Mouse (Mus musculus): ENCODE measurements at regions not wholly inside any gene's neighbourhood (a gene's known extent, or its start where the extent isn't known, plus 50 kb on each side); places are given as distances from the start of the nearest gene placed in this dataset.

GRCm38 (mm10) chr7:71289702-71290101 is 61.6 kb downstream of the Gm10295 start:
- intact Hi-C loops (cut with DNase I): no loop called here
- DNase-seq (ENCODE audit: low spot score): no peak

- no peak for DNase-seq (ENCODE audit: low spot score)
- intact Hi-C loops (cut with DNase I): no loop called here
These were observed 62.0 kb downstream of the Gm10295 start for GRCm38 (mm10) chr7:71289266-71289665.

- no peak for DNase-seq (ENCODE audit: low spot score)
- intact Hi-C loops (cut with DNase I): no loop called here
These were observed 63.8 kb downstream of the Gm10295 start for GRCm38 (mm10) chr7:71287441-71287840.

- DNase-seq (ENCODE audit: low spot score): no peak
- intact Hi-C loops (cut with DNase I): no loop called here
These were observed 67.0 kb downstream of the Gm10295 start for GRCm38 (mm10) chr7:71284246-71284645.

GRCm38 (mm10) chr7:71283419-71283818 is 67.9 kb downstream of the Gm10295 start:
- intact Hi-C loops (cut with DNase I): no loop called here
- no peak for DNase-seq (ENCODE audit: low spot score)

- intact Hi-C loops (cut with DNase I): no loop called here
- DNase-seq (ENCODE audit: low spot score): no peak
These were observed 85.2 kb downstream of the Gm10295 start for GRCm38 (mm10) chr7:71266101-71266500.

GRCm38 (mm10) chr7:71264115-71264514 is 87.2 kb downstream of the Gm10295 start:
- no peak for DNase-seq (ENCODE audit: low spot score)
- intact Hi-C loops (cut with DNase I): no loop called here

- intact Hi-C loops (cut with DNase I): no loop called here
- DNase-seq (ENCODE audit: low spot score): no peak
These were observed 101.6 kb downstream of the Gm10295 start for GRCm38 (mm10) chr7:71249669-71250068.

GRCm38 (mm10) chr7:71249216-71249615 is 102.1 kb downstream of the Gm10295 start:
- intact Hi-C loops (cut with DNase I): no loop called here
- DNase-seq (ENCODE audit: low spot score): no peak

- no peak for DNase-seq (ENCODE audit: low spot score)
- intact Hi-C loops (cut with DNase I): no loop called here
These were observed 103.4 kb downstream of the Gm10295 start for GRCm38 (mm10) chr7:71247922-71248321.

- intact Hi-C loops (cut with DNase I): no loop called here
- DNase-seq (ENCODE audit: low spot score): no peak
These were observed 108.8 kb downstream of the Gm10295 start for GRCm38 (mm10) chr7:71242379-71242911.

- no peak for DNase-seq (ENCODE audit: low spot score)
- intact Hi-C loops (cut with DNase I): loop anchor here (10.0 kb wide), 1 partner anchor 894 kb away; no protein-coding TSS in a partner anchor
These were observed 112.1 kb downstream of the Gm10295 start for GRCm38 (mm10) chr7:71239207-71239606.

GRCm38 (mm10) chr7:71236334-71236733 is 115.0 kb downstream of the Gm10295 start:
- no peak for DNase-seq (ENCODE audit: low spot score)
- intact Hi-C loops (cut with DNase I): loop anchor here (10.0 kb wide), 1 partner anchor 892 kb away; no protein-coding TSS in a partner anchor

- no peak for DNase-seq (ENCODE audit: low spot score)
- intact Hi-C loops (cut with DNase I): loop anchor here (5.0 to 10.0 kb wide), 4 partner anchors 73 to 889 kb away; no protein-coding TSS in a partner anchor
These were observed 117.0 kb downstream of the Gm10295 start for GRCm38 (mm10) chr7:71234176-71234769.

- intact Hi-C loops (cut with DNase I): loop anchor here (5.0 to 10.0 kb wide), 4 partner anchors 74 to 888 kb away; no protein-coding TSS in a partner anchor
- DNase-seq (ENCODE audit: low spot score): no peak
These were observed 118.2 kb downstream of the Gm10295 start for GRCm38 (mm10) chr7:71232821-71233815.

GRCm38 (mm10) chr7:71230901-71231477 is 120.3 kb downstream of the Gm10295 start:
- intact Hi-C loops (cut with DNase I): loop anchor here (5.0 to 10.0 kb wide), 4 partner anchors 76 to 886 kb away; no protein-coding TSS in a partner anchor
- peak; percentile 63 for DNase-seq (ENCODE audit: low spot score)

GRCm38 (mm10) chr7:71229183-71229582 is 122.1 kb downstream of the Gm10295 start:
- intact Hi-C loops (cut with DNase I): loop anchor here (5.0 kb wide), 1 partner anchor 183 kb away; no protein-coding TSS in a partner anchor

GRCm38 (mm10) chr7:71224320-71224865 is 126.9 kb downstream of the Gm10295 start:
- intact Hi-C loops (cut with DNase I): no loop called here
- no peak for DNase-seq (ENCODE audit: low spot score)

More at GRCm38 (mm10) chr7:71229183-71229582, 122.1 kb downstream of the Gm10295 start:
- DNase-seq (ENCODE audit: low spot score): no peak

GRCm38 (mm10) chr7:71223513-71224319 is 127.6 kb downstream of the Gm10295 start:
- no peak for DNase-seq (ENCODE audit: low spot score)

More at GRCm38 (mm10) chr7:71223513-71224319, 127.6 kb downstream of the Gm10295 start:
- intact Hi-C loops (cut with DNase I): no loop called here

All from heart, postnatal 25 days (tissue).